24 mouse cellular contexts compared by ENCODE assay signal in the genomic region with DNA sequence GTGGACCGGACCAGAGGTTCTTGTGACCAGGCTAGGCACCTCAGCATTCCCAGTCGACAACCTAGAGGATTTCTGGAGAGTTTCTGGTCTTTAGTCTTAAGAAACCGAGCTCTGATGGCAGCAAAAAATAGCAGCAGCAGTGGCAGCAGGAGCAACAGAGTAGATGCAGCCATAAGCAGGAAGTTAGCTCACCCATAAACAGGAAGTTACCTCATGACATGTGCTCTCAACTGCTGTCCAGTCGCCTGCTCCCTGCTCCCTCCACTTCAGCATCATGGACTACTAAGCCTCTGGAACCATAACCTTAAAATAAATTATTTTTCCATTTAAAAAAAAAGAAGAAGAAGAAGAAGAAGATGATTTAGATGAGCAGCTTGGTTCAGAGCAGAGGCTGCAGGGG. TPM values are rescaled to one million over a fixed set of nuclear protein-coding genes. Genes with fewer than 3 reads are reported as not detected.
A peak's percentile ranks its signal among the peaks of the same experiment; 100 is the strongest.
DNase-seq lines count a peak whose midpoint lies in the region; ATAC-seq and TF ChIP-seq lines count a peak whose summit lies in the region.
"Had no signal": no experiment of that assay in that cellular context is flagged by ENCODE, and none has a peak within 500 bp of the region (broad histone marks: within the 10 kb centered on the region; RNA-seq: fewer than 3 reads in every experiment).

No protein-coding gene starts in this region.

- H3K4me3 ChIP-seq in CH12.LX (replicated peaks in 1 of 3; ENCODE audit: low read depth in 2 of 3, low read length in 2 of 3, poor library complexity in 1 of 3), result no peak overlapping the region
- H3K4me3 ChIP-seq in neural tube, embryonic 15.5 days (replicated peaks), result no peak overlapping the region
- H3K4me3 ChIP-seq: embryonic facial prominence, embryonic 10.5 days; embryonic facial prominence, embryonic 12.5 days; forebrain, embryonic 13.5 days; forebrain, embryonic 15.5 days had no signal

- H3K27me3 ChIP-seq in CH12.LX (replicated peaks), result no peaks in the 10 kb centered on the region
- no peaks in the 10 kb centered on the region for H3K27me3 ChIP-seq in neural tube, embryonic 15.5 days (replicated peaks)
- H3K27me3 ChIP-seq: embryonic facial prominence, embryonic 12.5 days; forebrain, embryonic 13.5 days; forebrain, embryonic 15.5 days; Patski had no signal

- no peak overlapping the region for H3K9ac ChIP-seq in CH12.LX (ENCODE audit: insufficient read depth, low read depth)
- H3K9ac ChIP-seq in neural tube, embryonic 15.5 days (replicated peaks), result no peak overlapping the region
- H3K9ac ChIP-seq: embryonic facial prominence, embryonic 12.5 days; forebrain, embryonic 13.5 days; forebrain, embryonic 15.5 days; forebrain, postnatal 0 days had no signal

- dilution Hi-C loops in CH12.LX (cut with MboI; ENCODE audit: extremely low pct_ligation_motif_present, extremely low pct_unique_long_range_greater_than_20kb, low sequenced_read_pairs), result no loop called here

- DNase-seq in 416B (ENCODE audit: low read depth) (peak; percentile 16), CH12.LX (ENCODE audit: extremely low read depth) (no peak)
- DNase-seq in ovary, adult 18-20 months (ENCODE audit: low spot score), result no peak
- DNase-seq in neural tube, embryonic 10.5 days (ENCODE audit: extremely low spot score, low spot score), result no peak
- DNase-seq: adrenal gland, adult 8-10 months; adrenal gland, postnatal 14 days; adrenal gland, postnatal 36 days; B cell, adult 2 months; cerebellum, adult 11-12 months; cerebellum, adult 2 months; cerebellum, adult 9-10 months; cerebellum, postnatal 10 days; cerebellum, postnatal 25 days; forebrain, postnatal 0 days had no signal

- TF ChIP-seq CTCF in CH12.LX (conservative IDR thresholded peaks at IDR 0.05 in 1 of 2, IDR thresholded peaks at IDR 0.05 in 1 of 2; ENCODE audit: low read depth in 2 of 2, low read length in 2 of 2), result no peak

- no peak overlapping the region for H3K27ac ChIP-seq in CH12.LX (ENCODE audit: insufficient read depth, low read depth)
- no peak overlapping the region for H3K27ac ChIP-seq in neural tube, embryonic 15.5 days (replicated peaks)
- H3K27ac ChIP-seq: embryonic facial prominence, embryonic 10.5 days; embryonic facial prominence, embryonic 12.5 days; forebrain, embryonic 13.5 days; forebrain, embryonic 15.5 days had no signal

- no peak for TF ChIP-seq EP300 in CH12.LX (IDR thresholded peaks at IDR 0.05; ENCODE audit: low read length)

- in situ Hi-C loops in CH12.LX (cut with MboI; ENCODE audit: low pct_ligation_motif_present, low pct_unique_long_range_greater_than_20kb, low sequenced_read_pairs), result no loop called here

- no peak for TF ChIP-seq POLR2A in CH12.LX (IDR thresholded peaks at IDR 0.05; ENCODE audit: low read depth, low read length)

- TF ChIP-seq RAD21 in CH12.LX (IDR thresholded peaks at IDR 0.05; ENCODE audit: low read depth, low read length), result no peak

- WGBS in neural tube, embryonic 15.5 days, result 88% methylated on average over 4 of the region's 4 CpGs

- H3K9me3 ChIP-seq in CH12.LX (replicated peaks; ENCODE audit: low read length), result no peaks in the 10 kb centered on the region
- H3K9me3 ChIP-seq in neural tube, embryonic 15.5 days (replicated peaks), result no peaks in the 10 kb centered on the region
- H3K9me3 ChIP-seq: embryonic facial prominence, embryonic 12.5 days; forebrain, embryonic 13.5 days; forebrain, embryonic 15.5 days had no signal

- H3K36me3 ChIP-seq in CH12.LX (replicated peaks in 1 of 2; ENCODE audit: control insufficient read depth in 1 of 2, insufficient read depth in 1 of 2, low read length in 1 of 2), result peaks cover 0 to 2% of the 10 kb centered on the region in 2 experiments
- H3K36me3 ChIP-seq in neural tube, embryonic 15.5 days, result no peaks in the 10 kb centered on the region
- H3K36me3 ChIP-seq: embryonic facial prominence, embryonic 12.5 days; forebrain, embryonic 15.5 days had no signal

- ATAC-seq in granulocyte monocyte progenitor cell, adult 5-6 weeks (replicated peaks; ENCODE audit: poor library complexity, severe bottlenecking), result peak; percentile 58; the same call in 1 of the 2 replicates
- 0 out of 2 replicates have a peak, but pooled peaks have one; percentile 41 for ATAC-seq in neutrophil, adult 5-6 weeks (ENCODE audit: extremely low read depth, insufficient number of reproducible peaks, low FRiP score, poor library complexity, severe bottlenecking)
- ATAC-seq in neural tube, embryonic 15.5 days (ENCODE audit: low FRiP score), result no peak
- ATAC-seq: activated CD4-positive, CD25-positive, alpha-beta regulatory T cell, adult 4 months; CD4-positive, CD25-positive, alpha-beta regulatory T cell, adult 4 months; forebrain, embryonic 13.5 days; forebrain, embryonic 15.5 days; forebrain, postnatal 0 days; Patski had no signal

- H3K79me2 ChIP-seq in CH12.LX (replicated peaks; ENCODE audit: control insufficient read depth, extremely low read depth, insufficient read depth, poor library complexity, severe bottlenecking), result no peaks in the 10 kb centered on the region

- no peaks in the 10 kb centered on the region for H3K4me1 ChIP-seq in CH12.LX (ENCODE audit: control insufficient read depth in 1 of 2, insufficient read depth in 2 of 2)
- H3K4me1 ChIP-seq in neural tube, embryonic 15.5 days, result no peaks in the 10 kb centered on the region
- H3K4me1 ChIP-seq: embryonic facial prominence, embryonic 10.5 days; embryonic facial prominence, embryonic 12.5 days; forebrain, embryonic 13.5 days; forebrain, embryonic 15.5 days had no signal

- H3K4me2 ChIP-seq in CH12.LX (ENCODE audit: insufficient read depth, low read depth, poor library complexity, severe bottlenecking), result no peak overlapping the region
- no peak overlapping the region for H3K4me2 ChIP-seq in neural tube, embryonic 15.5 days
- H3K4me2 ChIP-seq: embryonic facial prominence, embryonic 12.5 days; forebrain, embryonic 13.5 days; forebrain, embryonic 15.5 days had no signal

TF ChIP-seq in CH12.LX, 34 proteins besides CTCF, POLR2A, EP300 and RAD21:
- TF ChIP-seq MAX (IDR thresholded peaks at IDR 0.05; ENCODE audit: low read length) (0 out of 2 replicates have a peak, but pooled peaks have one; percentile 17), ZMIZ1 (IDR thresholded peaks at IDR 0.05; ENCODE audit: low read depth, low read length) (no peak)
TF ChIP-seq in CH12.LX: peak in this region for 1.

RNA-seq across cellular contexts. Expression of a gene that starts 11.0 kb away (rescaled TPM):
- total RNA-seq in CH12.LX (2012; rRNA removed) (47.5 TPM in 2 replicates), CH12.LX (2014; rRNA removed) (135 and 141 TPM in 2 replicates)
- polyA plus RNA-seq in CH12.LX (2012; ENCODE audit: insufficient read length, low read depth), result 35.7 and 37.2 TPM in 2 replicates
- 19.6 and 28.0 TPM in 2 replicates for total RNA-seq in granulocyte monocyte progenitor cell, adult 5-6 weeks (2014; fragmentation: Nextera tagmentation)
- total RNA-seq in granulocyte monocyte progenitor cell, adult 5-6 weeks (2017), result 40.2 and 82.2 TPM in 2 replicates
- 87.1 and 88.3 TPM in 2 replicates for total RNA-seq in neutrophil, adult 5-6 weeks (2017)
- 106 and 120 TPM in 2 replicates for polyA plus RNA-seq in neural tube, embryonic 15.5 days (2015; fragmentation: Nextera tagmentation; extraction: Ambion mirVana)
